Mouse (Mus musculus) ES-E14 (cell line): ENCODE data around the gene Nubp2.

Experiments
- CHD2 ChIP-seq: IDR thresholded peaks from 2 replicates; pipeline ENCODE4 v1.6.1; 2014; ENCODE audit warnings: mild to moderate bottlenecking, low read depth, low read length, inconsistent platforms
- HCFC1 ChIP-seq: IDR thresholded peaks from 2 replicates; pipeline ENCODE4 v1.6.1; 2012; ENCODE audit warnings: low read length, inconsistent platforms, borderline replicate concordance; ENCODE audit not compliant: insufficient read depth
- MAFK ChIP-seq: IDR thresholded peaks from 2 replicates; pipeline ENCODE4 v1.6.1; 2014; ENCODE audit warnings: mild to moderate bottlenecking, low read depth, low read length, inconsistent platforms; ENCODE audit not compliant: insufficient read depth
- ZC3H11A ChIP-seq: IDR thresholded peaks from 2 replicates; pipeline ENCODE4 v1.6.1; 2012; ENCODE audit warnings: low read depth, mild to moderate bottlenecking, inconsistent platforms, low read length, borderline replicate concordance
- ZNF384 ChIP-seq: IDR thresholded peaks from 2 replicates; pipeline ENCODE4 v1.6.1; 2012; ENCODE audit warnings: low read depth, low read length, inconsistent platforms

DNA sequence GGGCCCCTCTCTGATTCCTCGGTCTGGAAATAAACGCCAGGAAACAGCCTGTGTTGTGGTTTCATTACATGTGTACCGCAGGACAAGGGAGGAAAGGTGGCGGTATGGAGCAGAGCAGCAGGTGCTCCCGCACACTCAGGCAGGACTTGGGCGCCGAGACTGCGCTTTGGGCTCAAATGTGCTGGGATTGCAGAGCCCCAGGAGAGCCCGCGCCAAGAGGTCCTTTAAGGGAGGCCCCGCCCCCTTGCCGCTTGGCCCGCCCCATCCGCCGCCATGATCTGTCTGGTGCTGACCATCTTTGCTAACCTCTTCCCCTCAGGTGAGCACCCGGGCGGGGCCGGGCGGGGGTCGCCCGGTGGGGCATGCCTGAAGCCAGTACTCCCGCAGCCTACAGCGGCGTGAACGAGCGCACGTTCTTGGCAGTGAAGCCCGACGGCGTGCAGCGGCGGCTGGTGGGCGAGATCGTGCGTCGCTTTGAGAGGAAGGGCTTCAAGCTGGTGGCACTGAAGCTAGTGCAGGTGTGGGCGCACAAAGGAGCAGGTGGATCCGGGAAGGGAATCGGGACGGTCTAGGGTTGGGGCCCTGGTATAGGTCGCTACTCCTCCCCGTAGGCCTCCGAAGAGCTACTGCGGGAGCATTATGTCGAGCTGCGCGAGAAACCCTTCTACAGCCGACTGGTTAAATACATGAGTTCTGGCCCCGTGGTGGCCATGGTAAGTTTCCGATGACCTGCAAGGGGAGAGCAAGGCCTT lies 10.3 kb upstream of the Nubp2 start, which contains the start of gene Nme3:
- no peak for TF ChIP-seq CHD2
- no peak for TF ChIP-seq HCFC1
- TF ChIP-seq ZC3H11A: no peak
- no peak for TF ChIP-seq MAFK
- TF ChIP-seq ZNF384: no peak
